Mouse (Mus musculus) subcutaneous adipose tissue, adult 2 months (tissue): ENCODE measurements around the gene Haus3. TPM values are rescaled to one million over a fixed set of nuclear protein-coding genes. Genes with fewer than 3 reads are reported as not detected.

Experiments used
- polyA plus RNA-seq: library from polyadenylated mRNA; depleted of rRNA; stranded (reverse); fragments of >200 nt; gene quantifications from 2 replicates; pipeline ENCODE4 v1.2.3, GENCODE M21; 2012; ENCODE audit warnings: low replicate concordance; rRNA removed

Gene Haus3
- 1.5 and 2.6 TPM in 2 replicates for polyA plus RNA-seq

GRCm38 (mm10) chr5:34168950-34169891 is at the start of gene Haus3, which contains the start of gene Poln:
TSS of gene Haus3 (minus strand) at chr5:34169527.
TSS of gene Poln (minus strand) at chr5:34169448.

GRCm38 (mm10) chr5:34187601-34188316 is 18.4 kb upstream of the Haus3 start, which contains the start of gene Mxd4:
TSS of gene Mxd4 (minus strand) at chr5:34187720.

Other genes with a start within 250 kb of the Haus3 start
- 22.3 and 45.2 TPM in 2 replicates for gene Nelfa, start 233.1 kb downstream of the Haus3 start, polyA plus RNA-seq
- 10.6 and 34.8 TPM in 2 replicates for gene Gm1673, start 186.1 kb downstream of the Haus3 start, polyA plus RNA-seq
- gene Nat8l, start 173.5 kb downstream of the Haus3 start, polyA plus RNA-seq, result 42.8 and 76.2 TPM in 2 replicates
- 10.1 and 34.1 TPM in 2 replicates for gene Poln, start 79 bp downstream of the Haus3 start, polyA plus RNA-seq
- 245 and 303 TPM in 2 replicates for gene Mxd4, start 18.2 kb upstream of the Haus3 start, polyA plus RNA-seq
- 3.0 and 3.7 TPM in 2 replicates for gene Zfyve28, start 118.9 kb upstream of the Haus3 start, polyA plus RNA-seq
- gene Cfap99, start 119.1 kb upstream of the Haus3 start, polyA plus RNA-seq, result 0.14 TPM in 1 of 2 replicates, not detected in the other
- 113 and 114 TPM in 2 replicates for gene Rnf4, start 166.8 kb upstream of the Haus3 start, polyA plus RNA-seq
- 19.3 and 67.5 TPM in 2 replicates for gene Fam193a, start 200.4 kb upstream of the Haus3 start, polyA plus RNA-seq